Mouse (Mus musculus) cerebellum, adult 2 months (tissue): ENCODE results near the gene Vmn1r39.

Experiments used
- CTCF ChIP-seq: fragments of 200-500 bp; IDR thresholded peaks from 2 replicates; pipeline ENCODE4 v1.5.1; 2011; ENCODE audit warnings: low read depth, mild to moderate bottlenecking, control low read depth, low read length, moderate library complexity, borderline replicate concordance; ENCODE audit not compliant: insufficient read depth
- POLR2A ChIP-seq: fragments of 200-500 bp; IDR thresholded peaks from 2 replicates; pipeline ENCODE4 v1.6.1; 2011; ENCODE audit warnings: low read length, control low read depth, borderline replicate concordance; ENCODE audit not compliant: insufficient read depth

DNA sequence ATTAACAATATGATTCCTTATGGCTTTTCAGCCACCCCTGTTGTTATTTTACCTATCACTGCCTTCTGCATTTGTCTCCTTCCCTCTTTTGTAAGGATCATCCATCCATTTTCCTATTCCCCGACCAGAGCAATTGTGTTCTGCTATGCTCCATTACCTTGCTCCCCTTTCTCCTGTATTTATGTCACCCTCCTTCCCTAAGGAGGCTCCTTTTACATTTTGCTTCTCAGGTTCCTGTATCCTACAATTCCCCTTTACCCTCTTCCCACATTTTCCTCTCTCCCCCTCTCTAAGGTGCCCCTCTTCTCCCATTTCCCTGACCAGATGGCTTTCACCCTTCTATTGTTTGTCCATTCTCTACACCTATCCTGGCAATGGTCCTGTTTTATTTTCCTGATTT lies 4.1 kb downstream of the Vmn1r39 start:
- TF ChIP-seq CTCF (no peak), POLR2A (no peak)
